Mouse (Mus musculus) right cerebral cortex, postnatal 25 days (tissue): ENCODE measurements at regions not wholly inside any gene's neighbourhood (a gene's known extent, or its start where the extent isn't known, plus 50 kb on each side); places are given as distances from the start of the nearest gene placed in this dataset.
A peak's percentile ranks its signal among the peaks of the same experiment; 100 is the strongest.

Experiments used
- DNase-seq: peaks from one replicate; pipeline ENCODE4 v3.0.0; 2022

DNA sequence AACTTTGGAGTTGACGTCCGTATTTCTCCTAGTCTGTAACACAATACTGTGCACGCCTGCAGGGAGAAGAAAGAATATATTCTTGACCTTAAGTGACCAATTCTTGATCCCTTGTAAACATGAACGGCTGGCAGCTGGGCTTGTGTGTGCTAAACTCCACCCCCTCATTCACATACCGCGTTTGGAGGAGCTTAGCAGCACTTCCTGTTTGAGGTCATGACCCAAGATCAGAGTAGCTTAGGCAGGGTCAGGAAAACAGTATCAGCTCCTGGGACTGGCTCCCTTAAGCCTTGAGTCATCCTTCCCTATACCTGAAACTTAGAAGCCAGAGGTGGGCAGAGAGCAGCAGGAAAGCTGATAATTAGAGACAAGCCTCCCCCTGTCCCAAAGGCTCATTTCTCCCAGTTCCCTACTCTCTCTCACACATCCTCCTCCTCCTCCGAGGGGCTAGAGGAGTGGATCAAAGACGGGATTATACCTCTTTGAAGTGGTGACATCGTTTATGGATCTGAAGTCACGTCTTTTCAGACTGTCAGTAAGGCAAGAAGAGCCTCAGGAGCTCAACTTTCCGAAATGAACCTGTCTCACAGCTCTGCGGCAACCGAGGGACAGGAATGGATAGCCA is 127.3 kb upstream of the Zfand5 start:
- no peak for DNase-seq

DNA sequence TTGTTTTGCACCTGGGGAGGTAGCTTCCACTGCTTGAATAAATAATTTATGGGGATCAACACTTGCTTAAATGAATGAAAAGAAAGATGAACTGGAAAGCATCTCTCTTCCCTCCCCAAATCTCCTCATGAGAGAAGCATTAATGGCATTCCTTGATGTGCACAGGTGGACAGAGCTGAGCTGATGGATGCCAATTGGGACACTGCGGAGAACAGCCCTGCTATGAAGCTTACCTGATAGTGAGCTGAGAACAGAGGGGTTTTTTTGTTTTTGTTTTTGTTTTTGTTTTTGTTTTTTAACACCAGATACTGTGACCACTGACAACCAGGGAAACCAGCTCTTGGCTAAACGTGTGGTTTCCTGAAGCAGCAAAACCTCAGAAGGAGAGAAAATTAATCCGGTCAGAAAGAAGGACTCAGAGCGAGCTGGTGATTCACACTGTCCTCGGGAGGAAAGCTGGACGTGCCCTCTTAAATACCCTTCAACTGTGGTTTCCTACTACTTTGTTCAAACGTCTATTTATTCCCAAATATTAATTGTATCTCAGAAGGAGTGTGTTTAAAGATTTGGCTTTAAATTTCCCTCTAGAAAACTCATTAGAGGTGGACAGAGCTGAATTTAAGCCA is 128.0 kb upstream of the Zfand5 start:
- DNase-seq, result no peak

DNA sequence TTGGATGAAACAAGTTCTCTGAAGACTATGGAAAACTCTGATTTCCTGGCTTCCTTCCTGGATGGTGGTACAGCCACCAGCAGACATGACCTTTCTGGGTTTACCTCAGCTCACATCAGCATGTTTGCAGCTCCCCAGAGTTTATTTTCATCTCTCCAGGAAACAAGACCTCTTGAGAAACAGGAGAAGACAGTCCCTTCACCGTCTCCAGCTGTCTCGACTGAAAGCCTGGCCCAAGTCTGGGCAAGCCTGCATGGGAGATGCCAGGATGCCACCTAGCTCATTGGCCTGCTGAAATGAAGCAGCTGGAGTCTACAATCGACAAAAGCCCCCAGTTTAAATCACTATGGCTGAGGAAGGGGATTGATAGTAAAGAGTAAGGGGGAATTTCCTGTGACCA is 131.6 kb upstream of the Zfand5 start:
- DNase-seq, result no peak

DNA sequence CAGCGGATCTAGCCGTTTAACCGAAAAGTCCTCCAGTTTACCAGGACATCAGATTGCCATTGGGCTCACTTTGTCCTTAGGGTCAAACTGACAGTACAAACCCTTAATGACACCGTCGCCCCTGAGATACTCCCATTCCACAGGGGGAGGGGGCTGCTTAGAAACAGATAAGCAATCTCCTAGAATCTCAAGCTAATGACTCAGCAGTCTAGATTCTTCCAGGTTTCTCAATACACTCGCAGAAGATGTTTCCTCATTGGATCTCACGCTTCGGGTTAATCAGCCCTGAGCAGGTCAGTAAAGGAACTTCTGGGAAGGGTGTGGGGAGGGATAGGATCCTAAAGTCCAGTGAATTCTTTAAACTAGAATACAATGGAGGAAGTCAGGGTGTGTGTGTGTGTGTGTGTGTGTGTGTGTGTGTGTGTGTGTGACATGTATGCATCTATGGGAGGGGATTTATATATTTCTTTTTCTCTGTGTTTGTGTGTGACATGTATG is 133.0 kb upstream of the Zfand5 start:
- no peak for DNase-seq

DNA sequence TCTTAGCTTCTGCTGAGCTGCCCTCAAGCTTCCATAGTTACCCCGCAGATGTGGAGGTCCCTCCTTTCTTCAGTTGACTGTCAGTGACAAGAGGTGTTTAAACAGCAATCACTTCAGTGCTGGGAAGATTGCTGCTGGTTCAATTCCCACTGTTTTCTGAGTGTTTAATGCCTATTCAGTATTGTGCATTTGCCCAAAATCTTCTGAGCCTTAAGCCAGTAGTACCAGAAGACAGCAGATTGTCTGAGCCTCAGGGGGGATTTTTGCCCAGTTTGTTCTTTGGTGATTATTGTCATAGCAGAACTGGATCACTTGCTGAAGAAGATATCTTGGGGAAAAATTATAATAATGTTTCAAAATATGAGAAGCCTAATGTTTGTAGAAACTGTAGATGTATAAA is 135.3 kb upstream of the Zfand5 start:
- no peak for DNase-seq

DNA sequence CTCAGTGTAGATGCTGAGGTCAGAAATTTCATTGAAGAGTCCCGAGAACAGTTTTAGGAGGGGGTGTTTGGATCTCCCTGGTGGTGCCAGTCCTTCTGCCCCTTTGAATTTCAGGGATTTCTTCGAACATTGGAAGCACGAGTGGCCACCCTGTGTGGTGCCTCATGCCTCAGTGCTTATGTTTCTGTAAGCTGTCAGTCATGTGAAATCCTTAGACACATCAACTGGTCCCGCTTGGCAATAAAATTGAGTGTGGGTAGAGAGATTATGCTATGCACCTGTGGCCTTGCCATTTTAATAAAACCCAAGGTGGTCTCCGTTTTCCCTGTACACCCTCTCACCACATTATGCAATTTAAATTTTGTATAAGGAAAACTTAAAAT is 136.1 kb upstream of the Zfand5 start:
- no peak for DNase-seq

DNA sequence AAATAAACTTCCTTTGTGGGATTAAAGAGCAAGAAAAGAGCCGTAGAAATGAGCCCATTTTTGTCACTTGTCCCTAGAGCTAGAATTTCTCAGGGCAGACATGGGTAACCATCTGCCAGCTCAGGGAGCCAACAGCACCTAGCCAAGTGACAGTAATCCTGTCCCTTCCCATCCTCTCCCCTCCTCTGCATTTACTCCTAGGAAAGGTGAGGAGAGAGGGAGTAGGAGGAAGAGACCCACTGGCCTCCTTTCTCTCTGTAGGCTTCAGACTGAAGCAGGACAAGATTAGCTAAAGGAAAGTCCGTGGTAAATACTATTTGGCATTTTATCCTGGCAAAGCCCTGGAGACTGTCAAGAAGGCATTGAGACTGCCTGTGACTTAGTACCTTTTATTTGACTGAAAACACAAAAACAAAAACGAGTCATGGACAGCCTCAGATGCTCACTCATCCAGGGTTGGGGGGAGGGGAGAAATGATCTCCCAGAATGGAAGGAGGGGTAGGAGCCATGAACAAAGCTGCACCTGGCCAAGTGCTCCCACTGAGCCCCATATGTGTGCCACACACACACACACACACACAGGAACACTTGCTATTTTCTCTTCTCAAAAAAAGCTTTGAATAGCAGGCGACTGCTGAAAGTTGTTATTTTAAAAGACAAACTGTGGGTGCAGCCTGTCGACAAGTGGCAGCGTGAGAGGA is 136.6 kb upstream of the Zfand5 start:
- DNase-seq, result peak; percentile 39

DNA sequence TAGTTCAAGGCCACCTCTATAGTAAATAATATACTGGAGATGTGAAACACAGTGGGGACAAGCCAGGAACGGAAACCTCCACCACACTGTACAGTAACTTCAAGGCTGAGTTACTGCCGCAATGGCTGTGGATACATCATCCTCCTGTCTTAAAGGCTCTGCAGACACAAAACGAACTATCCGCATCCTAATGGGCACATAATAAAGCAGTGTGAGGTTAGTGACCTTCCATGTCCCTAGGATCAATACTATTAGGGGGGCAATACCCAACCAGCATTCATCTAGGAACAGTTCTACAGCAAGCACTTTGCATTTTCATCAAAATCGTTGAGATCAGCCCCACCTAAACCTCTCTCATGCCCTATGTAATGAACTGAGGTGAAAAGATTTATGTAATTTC is 142.4 kb upstream of the Zfand5 start:
- DNase-seq, result no peak

DNA sequence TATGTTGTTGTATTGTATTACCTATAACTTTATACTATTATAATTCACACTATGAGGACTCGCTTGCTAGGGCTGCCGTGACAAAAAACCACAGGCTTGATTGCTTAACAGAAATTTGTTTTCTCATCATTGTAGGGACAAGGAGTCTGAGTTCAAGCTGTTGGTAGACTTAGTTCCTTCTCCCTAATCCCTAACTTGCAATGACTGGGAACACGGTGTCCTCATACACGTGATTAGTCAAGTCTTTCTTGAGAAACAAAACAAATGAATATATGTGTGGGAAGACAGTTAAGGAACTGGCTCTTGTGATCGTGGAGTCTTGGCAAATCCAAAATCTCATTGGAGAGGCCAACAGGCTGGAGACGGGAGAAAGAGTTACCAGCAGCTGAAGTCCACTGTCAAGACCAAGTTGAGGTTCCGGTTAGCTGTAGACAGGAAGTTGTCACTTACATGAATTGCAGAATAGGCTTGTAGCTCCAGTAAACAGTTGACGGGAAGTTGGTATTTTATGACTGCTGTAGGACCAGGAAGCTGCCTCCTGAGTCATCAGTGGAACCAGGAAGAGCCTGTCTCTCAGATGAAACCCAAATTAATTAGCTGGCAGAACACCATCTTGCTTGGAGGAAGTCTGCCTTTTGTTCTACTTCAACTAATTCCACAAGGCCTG is 144.9 kb upstream of the Zfand5 start:
- no peak for DNase-seq

DNA sequence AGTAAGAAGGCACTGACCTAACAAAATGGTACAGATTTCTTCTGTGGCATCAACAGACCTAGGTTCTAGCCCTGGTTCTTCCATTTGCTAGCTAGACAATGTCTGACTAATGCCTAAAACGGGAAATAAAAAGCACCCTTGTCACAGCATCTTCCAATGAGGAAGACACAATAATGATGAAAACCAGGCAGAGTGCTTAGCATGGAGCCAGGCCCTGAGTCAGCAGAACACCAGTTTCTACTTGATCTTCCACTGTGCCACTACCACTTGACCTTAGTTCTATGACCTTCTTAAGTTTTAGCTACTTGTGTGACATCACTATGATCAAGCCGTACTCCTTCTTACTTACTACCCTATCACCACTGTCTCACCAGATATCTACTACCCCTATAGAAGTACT is 145.4 kb upstream of the Zfand5 start:
- DNase-seq, result no peak

DNA sequence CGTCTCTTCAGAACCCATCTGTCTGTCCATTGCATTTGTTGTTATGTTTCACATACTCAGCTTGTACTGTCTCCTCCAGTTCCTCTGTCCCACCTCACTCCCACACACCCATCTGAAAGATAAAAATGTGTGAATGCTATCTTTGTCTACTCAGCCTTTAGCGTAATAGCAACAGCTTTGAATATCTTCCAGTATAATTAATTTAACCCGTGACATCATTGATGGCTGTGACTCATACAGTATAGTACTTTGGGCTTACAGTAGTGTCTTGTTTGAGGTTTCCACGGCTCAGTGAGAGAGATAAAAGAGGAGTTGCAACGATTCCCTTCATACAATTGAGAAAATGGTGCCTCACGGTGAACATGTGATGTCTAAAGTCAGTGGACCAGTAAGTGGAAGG is 152.6 kb upstream of the Zfand5 start:
- no peak for DNase-seq

DNA sequence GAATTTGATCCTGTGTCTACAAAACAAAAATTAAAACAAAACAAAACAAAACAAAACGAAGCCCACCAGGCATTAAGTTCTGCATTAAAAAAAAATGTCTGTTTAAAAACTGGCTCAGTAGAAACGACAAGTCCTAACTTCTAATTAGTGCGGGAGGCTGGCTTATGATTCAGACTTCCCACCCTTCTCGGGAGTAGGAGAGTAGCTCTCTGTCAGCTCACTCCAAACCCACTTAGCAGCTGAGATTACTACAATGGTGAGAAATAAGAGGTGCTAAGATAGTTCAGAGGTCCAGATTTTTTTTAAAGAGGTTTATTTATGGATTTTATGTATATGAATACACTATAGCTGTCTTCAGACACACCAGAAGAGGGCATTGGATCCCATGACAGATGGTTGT is 153.3 kb upstream of the Zfand5 start:
- no peak for DNase-seq

DNA sequence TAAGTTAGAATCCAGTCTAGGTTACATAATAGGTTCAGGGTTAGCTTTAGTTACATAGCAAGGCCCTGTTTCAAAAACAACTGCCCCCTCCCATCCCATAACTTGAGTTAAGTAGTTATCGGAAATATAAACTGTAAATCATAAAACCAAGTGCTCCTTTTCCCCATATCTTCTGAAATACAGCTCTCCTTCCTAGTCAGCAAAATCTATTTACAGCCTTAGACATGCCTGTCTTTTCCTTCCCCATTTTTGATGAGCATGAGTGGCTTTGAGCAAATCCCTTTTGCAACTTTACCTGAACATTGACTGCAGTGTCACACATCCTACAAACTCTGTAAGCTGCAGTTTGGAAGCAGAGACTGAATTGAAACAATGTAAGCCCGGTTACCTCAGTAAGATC is 156.4 kb upstream of the Zfand5 start:
- DNase-seq, result no peak

DNA sequence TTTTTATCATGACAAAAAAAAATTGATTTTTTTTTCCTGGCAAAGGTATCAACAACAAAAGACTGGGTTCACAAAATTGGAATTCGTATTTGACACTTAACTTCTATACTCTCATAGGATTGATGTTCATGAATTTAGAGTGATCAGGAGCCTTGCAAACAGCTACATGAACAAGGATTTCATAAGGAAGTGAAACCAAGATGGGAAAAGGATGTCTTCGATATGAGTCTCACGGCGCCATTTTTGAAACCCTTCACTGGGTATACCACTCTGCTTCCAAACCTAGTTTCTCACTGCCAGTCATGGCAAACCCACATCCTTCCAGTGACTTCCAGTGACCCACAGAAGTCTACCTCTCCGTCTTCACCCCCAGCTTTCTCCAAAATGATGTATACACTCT is 157.8 kb upstream of the Tmc1 start:
- no peak for DNase-seq

DNA sequence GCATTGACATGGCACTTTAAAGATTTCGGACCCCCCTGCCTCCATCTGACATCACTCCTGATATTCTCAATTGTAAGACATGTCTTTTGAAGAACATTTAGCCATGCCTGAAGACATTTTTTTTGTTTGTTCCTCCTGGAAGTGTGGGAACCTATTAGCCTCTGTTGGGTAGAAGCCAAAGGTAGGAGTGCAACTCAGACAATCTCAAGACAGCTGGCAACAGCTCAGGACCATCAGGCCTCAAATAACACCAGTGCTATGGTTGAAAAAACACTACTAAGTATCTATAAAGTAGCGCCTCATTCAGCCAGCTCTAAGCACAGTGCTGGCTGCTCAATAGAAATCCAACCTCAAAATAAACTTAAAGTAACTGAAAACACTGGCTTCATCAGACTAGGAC is 154.3 kb upstream of the Tmc1 start:
- no peak for DNase-seq

DNA sequence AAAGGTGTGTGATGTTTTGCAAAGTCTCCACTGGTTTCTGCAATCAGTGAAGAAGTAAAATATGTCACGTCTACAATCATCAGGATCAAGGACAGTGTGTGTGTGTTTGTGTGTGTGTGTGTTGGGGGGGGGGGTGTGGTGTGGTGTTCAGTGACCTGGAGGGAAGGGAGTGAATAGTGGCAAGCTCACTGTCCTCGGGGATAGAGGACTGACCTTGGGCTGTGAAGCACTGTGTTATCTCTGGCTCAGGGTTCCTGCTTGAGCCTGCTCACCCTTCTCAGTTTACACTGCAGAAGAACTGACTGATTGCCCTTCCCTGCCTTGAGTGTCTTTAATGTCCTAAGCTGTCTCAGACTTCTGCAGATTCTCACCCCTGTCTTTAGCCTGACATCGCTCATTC is 153.7 kb upstream of the Tmc1 start:
- DNase-seq, result no peak

DNA sequence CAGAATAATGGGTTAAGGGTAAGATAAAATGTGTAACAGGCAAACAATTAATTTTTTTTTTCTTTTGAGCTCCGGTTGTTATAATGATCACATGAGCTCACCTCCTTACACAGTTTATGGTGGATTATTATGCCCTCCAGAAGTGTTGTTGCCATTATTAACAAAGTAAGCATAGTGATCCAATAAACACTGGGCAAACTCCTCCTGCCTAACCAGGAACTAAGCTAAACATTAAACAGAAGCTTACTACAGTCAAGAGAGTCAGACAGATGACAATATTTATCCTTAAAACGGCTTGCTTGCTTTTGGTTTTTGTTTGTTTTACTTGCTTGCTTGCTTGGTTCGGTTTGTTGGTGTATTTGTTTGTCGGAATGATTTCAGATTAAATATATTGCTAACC is 153.3 kb upstream of the Tmc1 start:
- DNase-seq, result no peak

DNA sequence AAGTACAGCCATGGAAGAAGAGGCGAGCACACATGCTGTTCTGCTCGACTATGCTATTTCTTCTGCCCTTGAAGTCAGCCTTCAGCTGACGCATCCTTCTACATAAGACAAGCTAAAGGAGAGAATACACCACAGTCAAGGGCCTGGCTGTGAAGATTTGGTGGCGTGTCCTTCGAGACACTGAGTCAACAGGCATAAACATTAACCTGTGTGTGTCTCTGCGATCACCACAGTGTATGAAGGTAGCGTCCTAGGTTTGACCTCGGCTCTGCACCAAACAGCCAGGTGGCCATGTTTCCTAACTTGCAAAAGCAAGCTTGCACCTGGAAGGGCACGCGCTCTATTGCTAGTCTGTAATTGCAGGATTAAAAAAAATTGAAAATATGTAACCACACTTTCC is 152.8 kb upstream of the Tmc1 start:
- no peak for DNase-seq

DNA sequence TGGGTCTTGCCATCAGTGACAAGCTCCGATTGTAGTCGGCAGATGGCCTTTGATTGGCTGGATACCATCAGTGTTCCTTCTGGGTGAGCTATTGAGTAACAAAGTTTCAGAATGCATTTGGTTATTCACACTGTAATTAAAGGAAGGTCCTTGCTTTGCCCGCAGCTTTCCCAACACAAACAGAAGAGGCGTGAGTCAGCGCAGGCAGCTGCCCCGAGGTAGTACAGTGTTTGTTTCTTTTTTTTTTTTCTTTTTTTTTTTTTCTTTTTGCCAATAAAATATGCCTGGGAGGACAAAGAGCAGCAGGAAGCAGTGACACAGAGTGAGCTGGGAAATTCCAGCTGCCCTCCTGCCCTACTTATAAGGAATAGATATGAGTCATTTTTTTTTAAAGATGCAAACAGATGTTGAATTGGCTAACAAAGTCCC is 152.3 kb upstream of the Tmc1 start:
- DNase-seq, result no peak

DNA sequence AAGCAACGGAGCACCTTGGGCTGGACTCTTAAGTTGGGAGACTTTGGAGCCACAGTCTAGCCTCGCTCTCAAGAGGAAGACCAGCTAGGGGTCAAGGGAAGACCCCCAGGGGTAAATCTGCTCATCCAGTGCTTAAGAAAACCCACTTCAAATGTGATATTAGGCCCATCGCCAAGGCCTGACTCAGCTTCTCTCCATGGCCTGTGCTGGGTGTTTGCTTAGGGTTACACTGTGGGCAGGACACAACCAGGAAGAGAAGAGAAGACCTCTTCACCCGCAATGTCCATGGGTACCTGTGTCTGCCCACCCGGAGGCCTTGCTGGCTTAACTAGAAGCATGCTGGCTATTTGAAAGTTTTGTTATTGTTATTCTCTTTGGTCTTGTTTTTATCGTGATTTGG is 151.0 kb upstream of the Tmc1 start:
- no peak for DNase-seq

DNA sequence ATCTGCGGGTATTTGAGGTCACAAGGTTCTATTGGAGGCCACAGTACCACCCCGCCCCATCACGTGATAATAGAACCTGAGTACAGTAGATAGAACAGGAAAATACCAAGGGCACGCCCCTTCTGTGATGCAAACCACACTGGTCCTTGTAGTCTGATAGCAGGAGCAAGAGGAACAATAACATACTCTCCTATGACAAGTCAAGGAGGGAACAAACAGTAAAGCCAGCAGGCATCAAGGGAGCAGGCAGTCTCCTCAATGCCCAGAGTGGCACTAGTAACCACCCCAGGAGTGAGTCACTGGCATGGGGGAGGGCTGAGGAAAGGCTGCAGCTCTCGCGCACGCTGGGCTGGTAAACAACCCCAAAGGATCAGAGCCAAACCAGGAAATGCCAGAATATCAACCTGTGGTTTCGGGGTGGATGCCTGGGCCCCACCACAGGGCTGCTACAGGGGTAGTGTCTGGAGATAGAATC is 150.5 kb upstream of the Tmc1 start:
- no peak for DNase-seq

DNA sequence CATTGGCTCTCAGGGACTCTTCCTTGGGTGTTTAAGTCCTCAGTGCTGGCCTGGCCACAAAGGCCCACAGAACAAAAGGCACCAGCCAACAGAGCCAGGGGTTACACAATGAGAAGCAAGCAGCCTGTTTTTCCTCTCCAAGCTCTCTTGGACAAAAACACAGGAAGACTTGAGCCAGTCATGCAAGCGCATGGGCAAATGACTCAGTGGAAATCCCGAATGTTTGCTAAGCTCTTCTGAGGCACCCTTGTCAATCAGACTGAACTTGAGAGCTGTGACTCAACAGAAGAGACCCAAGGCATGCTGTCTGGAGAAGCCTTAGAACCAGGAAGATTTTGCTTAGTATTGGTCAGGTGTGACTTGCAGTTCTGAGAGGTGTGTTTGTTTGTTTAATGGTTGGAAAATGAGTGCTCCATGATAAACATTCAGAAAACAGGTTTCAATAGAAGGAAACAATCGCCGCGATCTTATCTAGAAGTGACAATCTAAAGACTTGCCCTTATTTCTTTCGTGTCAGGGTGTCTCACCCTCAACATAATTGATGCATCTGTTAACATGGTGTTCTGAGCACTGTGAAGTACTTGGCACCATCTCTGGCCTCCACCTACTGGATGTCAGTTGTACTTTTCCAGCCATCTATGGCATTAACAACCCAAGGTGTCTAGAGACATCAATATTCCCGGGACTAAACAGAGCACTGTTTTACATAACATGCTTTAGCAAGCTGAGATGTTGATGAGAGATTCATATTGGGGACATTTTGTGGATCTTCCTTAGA is 124.0 kb upstream of the Tmc1 start:
- no peak for DNase-seq

DNA sequence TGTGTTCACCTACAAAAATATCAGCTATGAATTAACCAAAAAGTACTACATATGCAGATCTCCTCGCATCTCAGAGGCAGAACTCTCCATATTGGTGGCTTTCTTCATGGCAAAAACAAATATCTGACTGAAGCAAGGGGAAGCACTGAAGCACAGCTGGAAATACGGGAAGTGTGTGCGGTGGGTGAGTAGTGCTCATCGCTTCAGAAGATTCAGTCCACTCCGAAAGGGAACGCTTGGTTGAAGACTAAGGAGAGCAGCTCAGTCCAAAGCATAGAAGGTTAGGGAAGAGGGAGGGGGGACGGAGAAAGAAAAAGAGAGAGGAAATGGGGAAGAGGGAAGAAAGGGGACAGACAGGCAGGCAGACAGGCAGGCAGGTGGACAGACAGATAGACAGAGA is 114.4 kb upstream of the Tmc1 start:
- no peak for DNase-seq
